Mouse (Mus musculus): ENCODE measurements at regions not wholly inside any gene's neighbourhood (a gene's known extent, or its start where the extent isn't known, plus 50 kb on each side); places are given as distances from the start of the nearest gene placed in this dataset.

DNA sequence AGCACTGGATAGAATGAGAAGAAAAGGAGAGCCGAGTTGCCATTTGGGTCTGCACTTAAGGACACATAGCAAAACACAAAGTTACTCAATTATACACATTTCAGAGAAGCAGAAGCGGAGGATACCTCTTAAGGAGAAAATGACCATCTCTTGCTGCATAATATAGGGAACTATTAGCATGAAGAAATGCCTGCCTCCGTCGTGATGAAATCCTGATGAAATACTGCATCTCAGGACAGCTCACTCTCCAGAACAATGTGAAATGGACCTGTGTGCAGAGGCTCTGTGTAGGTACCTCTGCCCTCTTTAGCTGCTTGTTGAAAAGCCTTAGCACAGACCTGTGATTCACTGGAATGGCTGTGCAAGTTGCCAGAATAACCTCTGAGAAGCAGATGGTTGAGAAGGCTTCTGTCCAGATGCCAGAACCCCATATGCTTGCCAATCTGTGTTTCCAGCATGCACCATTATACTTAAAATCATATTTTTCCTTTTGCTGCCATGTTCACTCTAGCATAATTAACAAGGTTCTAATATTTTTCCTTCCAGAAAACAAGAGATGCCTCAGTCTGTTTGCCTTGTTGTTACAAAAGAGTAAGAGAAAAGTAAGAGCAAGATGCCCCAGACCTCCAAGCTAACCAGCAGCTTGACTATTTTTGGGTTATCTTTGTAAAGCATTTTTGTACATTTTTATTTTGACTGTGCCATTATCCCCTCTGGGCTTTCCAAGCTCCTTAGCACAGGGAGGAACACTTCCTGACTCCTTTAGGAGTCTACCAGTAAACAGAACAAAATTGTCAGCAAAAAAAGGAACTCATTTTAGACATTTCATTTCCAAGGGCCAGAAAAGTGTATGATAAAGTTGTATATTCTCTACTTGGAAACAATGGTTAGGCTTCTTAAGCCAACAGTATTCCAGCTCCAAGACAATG lies 259.0 kb downstream of the 1190002N15Rik start:
- DNase-seq (ENCODE audit: extremely low spot score in 1 of 2, low spot score in 1 of 2) = peak; percentile 62 to 83

DNA sequence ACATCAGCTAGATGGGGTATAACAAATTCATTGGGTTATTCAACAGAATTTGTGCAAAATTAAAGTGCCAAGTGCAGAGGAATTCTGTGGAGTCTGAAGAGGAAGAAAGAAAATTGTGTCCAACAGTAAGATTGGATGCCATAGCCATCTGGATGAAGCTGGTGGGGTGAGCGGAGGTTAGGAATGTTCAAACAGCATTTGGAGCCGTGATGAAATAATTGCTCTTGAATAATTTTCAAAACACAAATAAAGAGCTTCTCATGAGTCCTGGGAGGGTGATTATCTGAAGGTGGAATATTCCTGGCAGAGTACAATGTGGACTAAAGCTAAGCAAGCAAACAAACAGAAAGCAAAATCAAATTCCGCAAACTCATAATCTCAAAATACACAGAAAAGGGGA lies 260.8 kb downstream of the 1190002N15Rik start:
- no peak for DNase-seq (ENCODE audit: extremely low spot score in 1 of 2, low spot score in 1 of 2)

DNA sequence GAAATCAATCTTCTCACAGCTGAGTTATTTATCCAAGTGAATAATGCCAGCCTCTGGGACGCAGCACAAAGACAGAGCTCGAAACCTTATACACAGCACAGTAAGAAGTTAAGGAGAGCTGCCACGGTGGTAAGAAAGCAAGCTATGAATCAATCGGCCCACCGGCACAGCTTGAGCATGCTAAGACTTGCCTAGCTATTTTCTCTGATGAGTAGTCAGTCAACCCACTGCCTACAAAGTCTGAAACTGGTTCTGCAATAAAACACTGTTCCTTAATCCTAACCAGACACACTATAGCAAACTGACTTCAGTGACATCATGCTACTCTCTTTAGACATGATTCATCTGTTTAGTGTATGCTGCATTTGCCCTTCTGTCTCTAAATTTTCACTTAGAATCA lies 268.7 kb downstream of the 1190002N15Rik start:
- no peak for DNase-seq (ENCODE audit: extremely low spot score in 1 of 2, low spot score in 1 of 2)

DNA sequence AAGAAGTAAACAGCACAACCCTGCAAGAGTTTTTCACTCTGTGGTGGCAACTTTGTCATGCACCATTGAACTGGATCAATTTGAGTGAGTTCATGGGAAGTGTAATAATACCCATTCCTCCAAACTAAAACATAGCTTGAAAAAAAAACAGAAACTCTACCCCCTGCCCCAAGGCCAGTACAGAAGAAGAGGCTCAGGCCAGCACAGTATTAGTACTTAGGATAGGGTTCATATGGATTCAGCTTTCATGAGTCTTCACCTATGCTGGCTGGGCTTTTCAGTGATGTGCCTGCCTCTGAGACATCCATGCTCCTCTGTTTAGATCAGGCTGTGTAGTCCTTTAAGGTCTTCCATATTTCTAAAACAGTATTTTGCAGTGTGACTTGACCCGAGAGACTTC lies 270.6 kb downstream of the 1190002N15Rik start:
- no peak for DNase-seq (ENCODE audit: extremely low spot score in 1 of 2, low spot score in 1 of 2)

DNA sequence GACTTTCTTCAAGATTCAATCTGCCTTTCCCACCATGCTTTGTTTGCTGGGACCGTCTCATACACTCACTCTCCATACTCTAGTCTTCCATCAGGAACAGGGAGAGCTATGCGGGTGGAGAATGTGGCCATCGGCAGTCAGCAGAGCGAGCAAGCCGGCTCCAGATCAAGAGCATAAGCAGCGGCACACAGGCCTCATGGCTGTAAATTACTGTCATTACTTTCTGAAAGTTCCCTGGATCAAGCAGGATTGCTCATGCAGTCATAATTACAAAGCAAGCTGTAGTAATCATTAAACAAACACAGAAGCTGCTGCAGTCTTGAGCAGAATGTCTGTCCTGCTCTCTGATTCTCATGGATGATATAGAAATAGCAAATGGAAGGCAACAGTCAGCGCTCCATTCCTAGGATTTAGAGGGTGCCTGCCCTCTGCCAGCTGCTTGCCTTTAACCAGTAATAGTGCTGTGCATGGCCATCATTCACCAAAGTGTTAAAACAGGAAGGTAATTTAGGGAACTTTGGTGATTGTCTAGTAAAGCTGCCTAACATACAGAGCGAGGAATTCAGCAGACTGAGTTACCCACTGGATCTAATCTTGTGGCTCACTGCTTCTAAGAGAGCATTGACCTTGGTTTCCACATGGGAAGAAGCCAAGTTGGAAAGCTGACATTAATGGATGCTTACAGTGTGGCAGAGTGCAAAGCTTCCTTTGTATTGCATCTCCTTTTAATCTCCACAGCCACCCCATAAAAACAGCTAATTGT lies 298.2 kb downstream of the 1190002N15Rik start:
- no peak for DNase-seq (ENCODE audit: extremely low spot score in 1 of 2, low spot score in 1 of 2)

DNA sequence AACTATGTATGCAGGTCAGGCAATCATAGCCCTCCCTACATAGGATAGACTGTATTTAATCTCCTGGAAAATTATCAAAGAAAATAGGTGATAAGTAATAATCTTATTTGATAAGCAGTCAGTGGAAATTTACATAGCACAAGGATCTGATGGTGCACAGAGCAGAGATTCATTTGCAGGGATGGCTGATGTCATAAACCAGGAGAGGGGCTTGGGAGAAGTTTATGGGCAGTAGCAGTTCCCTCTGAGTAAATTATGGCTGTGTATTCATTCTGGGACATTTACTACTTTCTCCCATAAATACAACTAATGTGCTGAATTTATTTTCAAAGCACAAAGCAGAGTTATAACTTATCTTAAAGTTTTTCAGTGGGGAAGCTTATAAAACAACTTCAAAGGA lies 299.3 kb downstream of the 1190002N15Rik start:
- no peak for DNase-seq (ENCODE audit: extremely low spot score in 1 of 2, low spot score in 1 of 2)

DNA sequence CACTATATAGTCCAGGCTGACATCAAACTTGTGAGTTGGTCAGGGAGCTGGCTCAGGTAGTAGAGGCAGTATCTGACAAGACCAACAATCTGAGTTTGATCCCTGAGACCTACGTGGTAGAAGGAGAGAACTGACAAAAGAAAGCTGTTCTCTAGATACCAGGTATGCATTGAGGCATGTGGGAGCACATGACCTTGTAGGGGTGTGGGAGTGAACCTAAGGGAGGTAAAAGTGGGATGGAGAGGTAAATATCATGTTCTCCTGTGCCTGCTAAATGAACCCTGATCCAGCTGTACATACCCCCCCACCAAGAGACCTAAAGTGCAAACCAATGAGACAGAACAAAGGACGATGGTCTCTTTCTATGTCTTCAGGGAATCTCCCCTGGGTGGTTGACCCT lies 308.3 kb downstream of the 1190002N15Rik start:
- DNase-seq (ENCODE audit: extremely low spot score in 1 of 2, low spot score in 1 of 2) = no peak

DNA sequence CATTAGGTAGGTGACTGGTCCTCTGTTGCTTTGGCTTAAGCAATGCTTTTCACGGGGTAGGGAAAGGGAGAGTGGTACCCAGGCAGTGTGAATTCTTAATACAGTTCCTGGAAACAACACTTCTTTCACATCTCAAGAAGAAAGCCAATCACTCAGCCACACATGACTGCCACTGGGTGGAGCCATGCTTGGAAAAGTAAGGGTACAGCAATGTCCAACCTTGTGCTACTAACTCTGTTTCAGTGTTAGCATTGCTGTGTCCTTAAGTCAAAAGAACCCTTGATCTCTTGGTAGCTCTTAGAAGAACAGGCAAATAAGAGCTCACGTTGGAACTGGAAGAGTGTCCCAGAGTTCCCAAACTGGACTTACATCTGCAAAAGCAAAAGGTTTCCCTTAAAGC lies 318.8 kb downstream of the 1190002N15Rik start:
- DNase-seq (ENCODE audit: extremely low spot score in 1 of 2, low spot score in 1 of 2) = no peak

DNA sequence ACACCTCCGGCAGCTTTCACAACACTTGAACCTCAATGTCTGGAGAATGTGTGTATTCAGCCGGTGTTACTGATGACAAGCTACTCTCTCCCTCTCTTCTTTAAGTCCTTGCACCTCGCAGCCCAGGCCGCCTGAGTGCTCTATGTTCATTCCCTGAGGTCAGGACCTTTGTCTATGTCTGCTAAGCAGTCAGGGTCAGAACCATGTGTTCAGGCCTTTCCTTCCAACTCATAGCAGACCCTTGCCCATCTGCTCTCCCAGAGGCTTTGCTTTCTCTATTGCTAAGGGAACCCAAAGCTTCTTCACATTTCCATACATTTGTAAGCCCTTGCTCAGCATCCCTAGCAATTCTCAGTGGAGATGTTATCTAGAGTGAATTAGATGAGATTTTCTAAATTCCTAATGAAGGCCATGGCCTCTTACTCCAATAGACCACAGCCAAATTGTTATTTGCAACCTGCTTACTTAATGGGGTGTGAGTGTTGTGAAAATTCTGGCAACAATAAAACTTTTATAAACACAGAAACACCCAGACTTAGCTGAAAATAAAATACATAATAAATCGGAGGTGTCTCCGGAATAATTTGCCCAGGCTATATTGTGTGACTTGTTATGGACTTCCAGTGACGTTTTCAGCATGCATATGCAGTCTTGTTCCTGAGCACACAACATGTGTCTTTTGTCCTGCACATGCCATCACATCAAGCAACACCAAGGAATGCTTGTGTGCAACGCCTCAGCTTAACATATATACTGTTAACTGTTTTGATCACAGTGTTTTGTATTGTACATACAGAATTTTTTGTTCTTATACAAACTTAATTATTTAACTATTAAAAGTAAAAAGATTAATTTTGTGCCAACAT lies 321.2 kb downstream of the 1190002N15Rik start:
- DNase-seq (ENCODE audit: extremely low spot score in 1 of 2, low spot score in 1 of 2) = no peak

DNA sequence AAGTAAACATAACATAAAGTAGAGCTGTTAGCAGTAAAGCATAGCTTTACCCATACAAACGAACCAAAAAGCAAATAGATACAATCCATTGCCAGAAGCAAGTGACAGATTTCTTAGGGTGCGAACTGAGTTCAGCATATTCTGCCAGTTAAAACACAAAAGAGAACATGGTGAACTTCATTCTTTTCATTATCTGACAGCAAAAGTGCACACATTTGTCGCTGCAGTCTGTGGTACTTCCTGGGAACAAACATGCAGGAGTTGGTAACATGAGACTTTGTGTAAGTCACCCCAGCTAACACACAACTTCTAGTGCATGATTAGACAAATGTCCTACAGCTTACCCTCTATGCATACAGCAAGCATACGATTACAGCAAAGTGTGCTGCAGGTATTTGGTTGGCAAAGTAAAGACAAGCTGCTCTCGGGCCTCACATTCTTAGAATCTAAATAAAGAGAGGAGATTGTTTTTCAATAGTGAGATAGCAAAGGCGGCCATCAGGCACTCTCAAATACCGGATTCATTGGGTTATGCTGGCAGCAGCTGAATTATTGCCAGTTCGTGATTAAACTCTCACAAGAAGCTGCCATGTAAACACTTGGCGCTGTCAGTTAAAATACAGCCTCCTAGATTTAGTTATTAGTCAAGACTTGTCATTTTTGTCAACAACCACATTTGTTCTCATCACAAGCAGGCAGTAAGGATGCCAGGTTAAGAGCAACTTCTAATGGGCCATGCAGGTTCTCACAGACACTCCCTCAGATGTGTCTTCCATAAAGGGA lies 327.2 kb downstream of the 1190002N15Rik start:
- no peak for DNase-seq (ENCODE audit: extremely low spot score in 1 of 2, low spot score in 1 of 2)

DNA sequence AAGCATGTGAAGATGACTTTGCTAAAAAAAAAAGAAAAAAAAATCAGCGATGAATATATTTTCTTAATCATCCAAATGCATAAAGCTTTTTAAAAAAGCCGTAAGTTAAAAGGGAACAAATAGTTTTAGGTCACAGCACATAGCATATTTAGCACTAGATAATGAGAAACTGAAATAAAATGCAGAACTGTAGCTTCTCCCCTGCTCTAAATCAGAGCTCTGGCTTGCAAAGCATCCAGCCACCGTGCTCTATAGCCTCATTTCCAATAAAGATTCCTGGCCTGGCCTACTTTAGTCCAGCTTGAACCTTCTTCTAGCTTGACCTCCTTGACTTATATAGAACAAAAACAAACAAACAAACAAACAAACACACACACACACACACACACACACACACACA lies 328.9 kb downstream of the 1190002N15Rik start:
- DNase-seq (ENCODE audit: extremely low spot score in 1 of 2, low spot score in 1 of 2) = no peak

DNA sequence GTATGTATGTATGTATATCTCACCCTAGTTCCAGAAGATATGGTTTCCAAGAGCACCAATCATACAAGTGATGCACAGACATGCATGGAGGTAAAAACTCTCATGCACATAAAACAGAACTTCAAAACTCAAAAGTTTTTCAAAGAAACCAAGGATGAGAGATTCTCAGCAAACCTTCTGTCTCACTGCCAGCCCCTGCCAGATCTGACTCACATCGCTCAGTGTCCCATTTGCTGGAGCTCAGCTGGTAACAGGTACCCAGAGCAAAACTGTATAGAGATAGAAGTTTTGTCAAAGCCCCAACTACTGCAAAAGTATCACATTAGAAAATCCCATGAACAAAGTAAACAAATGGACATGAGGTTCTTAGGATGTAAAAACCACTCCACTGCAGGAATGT lies 337.0 kb downstream of the 1190002N15Rik start:
- no peak for DNase-seq (ENCODE audit: extremely low spot score in 1 of 2, low spot score in 1 of 2)

DNA sequence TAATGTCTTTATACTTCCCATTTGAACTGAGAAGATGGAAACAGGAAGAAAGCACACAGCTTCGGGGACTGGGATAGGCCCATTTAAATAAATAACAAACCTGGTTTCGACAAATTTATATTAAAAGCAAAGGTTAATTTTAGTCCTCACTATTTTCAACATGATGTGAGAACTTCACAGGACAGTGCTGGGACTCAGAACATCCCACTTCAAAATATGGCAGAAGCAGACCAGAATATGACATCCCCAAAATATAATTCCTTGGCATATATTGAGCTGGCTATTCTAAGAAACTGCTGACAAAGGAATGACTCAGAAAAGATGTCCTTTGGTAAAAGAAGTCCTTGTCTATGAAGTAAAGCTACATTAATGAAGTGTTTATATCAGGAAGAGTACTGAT lies 338.0 kb downstream of the 1190002N15Rik start:
- DNase-seq (ENCODE audit: extremely low spot score in 1 of 2, low spot score in 1 of 2) = peak; percentile 8 to 26

DNA sequence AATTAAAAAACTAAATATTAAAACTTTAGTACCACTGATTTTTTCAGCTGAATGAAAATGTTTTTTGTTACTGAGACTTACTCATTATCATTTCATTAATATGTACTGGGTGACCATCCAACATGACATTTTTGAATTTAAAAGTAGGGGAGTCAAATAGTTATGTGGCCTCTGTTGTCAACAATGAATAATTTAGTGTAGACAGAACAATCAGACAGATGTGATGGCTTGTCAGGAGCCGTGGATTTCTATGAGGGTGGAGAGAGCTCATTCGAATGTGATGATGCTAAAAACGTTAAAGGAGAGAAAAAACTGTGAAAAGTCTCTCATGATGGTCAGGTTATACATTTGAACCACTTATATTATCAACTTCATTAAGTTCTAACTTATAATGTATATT lies 346.8 kb downstream of the 1190002N15Rik start:
- DNase-seq (ENCODE audit: extremely low spot score in 1 of 2, low spot score in 1 of 2) = no peak

DNA sequence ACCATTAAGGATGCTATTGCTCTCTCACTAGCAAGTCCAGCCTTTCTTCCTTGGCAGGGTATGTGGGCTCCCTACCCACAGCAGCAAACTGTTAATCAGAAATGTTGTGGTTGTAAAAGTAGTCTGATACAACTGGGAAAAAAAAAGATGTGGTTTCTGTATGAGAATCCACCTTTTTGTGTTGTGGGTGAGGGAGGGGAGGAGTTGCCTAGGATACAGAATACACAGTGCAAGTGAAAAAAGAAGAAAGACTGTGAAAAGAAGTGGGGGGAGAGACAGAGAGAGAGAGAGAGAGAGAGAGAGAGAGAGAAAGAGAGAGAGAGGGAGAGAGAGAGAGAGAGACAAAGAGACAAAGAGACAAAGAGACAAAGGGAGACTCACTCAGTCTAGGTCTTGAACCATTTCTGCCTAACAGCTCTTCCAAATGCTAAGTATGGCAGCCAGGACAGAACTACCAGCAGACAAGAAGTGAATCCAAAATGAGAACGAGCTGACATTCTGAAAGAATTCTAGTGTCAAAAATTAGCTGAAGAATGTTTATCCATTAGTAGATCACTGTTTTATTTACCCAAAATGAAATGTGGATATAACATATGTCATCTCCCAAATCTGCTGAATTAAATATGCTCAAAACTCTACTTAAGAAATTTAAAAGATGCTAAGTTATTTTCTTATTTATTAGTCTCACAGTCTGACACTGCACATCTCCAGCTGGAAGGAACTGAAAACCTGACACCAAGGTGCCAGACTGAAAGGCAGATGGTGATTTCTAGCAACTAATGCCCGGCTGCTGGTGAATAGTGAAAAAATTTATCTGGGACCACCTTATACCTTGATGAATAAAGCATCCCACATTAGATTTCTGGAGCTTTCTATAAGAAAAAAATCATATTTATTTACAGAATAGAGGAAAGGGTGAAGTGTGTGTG lies 347.7 kb downstream of the 1190002N15Rik start:
- DNase-seq (ENCODE audit: extremely low spot score in 1 of 2, low spot score in 1 of 2) = no peak

DNA sequence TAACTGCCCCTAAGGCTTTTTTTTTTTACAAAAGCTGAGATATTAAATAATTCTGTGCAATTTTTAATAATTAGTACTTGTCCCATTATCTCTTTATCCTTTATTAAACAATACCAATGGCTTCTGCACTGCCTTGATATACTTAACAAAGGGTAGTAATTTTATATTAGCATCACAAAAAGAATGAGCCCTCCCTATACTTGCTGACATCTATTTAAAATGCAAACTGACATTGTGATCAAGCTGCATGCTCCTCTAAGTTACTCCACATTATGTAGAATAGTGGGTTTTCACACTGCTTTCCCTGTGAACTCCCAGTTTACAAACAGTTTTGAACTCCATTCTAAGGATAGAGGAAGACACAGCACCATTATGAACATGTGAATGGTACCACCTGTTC lies 349.8 kb downstream of the 1190002N15Rik start:
- DNase-seq (ENCODE audit: extremely low spot score in 1 of 2, low spot score in 1 of 2) = no peak

DNA sequence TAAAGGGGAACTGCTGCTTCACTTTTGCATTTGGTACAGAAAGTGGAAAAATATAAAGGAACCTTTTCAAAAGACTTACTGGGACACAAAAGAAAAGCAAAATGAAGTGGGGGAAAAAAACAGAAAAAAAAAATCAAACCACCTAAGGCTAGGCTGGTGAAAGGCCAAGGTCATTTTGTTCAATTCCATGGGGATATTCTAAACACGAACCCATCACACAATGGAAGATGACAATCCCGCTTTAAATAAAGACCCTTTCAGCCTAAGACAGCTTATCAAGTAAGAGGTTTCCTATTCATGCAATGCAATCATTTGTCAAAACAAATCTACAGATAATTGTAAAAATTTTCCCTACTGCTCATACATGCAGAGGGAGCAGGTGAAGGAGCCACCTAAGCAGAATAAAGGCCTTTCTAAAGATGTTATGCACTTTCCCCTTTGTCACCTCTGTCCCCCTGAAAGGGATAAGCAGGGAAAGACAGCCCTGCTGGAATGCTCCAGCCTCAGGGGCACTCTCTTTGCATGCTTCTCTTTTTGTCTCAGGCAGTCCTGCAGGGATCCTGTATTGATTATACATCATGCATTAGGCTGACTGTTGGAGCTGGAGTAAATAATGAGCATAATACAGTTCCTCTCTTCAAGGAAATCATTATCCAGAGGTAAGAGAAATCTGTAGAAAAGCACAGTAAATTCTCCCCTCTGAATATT lies 367.8 kb downstream of the 1190002N15Rik start:
- no peak for DNase-seq (ENCODE audit: extremely low spot score in 1 of 2, low spot score in 1 of 2)

DNA sequence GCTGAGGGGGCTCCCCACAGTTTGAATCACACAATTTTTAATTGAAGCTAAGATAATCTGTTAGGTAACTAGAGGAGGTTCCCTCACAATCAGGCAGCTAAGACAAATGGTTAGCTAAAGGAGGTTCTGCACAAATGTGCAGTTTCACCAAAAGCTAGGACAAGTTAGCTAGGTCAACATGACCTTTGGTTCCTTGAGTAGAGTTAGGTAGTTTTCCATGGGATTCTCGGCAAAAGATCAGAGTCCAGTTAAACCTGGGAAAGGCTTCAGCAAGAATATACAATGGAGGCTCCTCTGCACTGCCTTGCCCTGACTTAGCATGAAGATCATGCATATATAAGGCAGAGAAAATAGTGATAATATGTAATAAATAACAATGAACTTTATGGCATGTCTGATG lies 374.2 kb downstream of the 1190002N15Rik start:
- no peak for DNase-seq (ENCODE audit: extremely low spot score in 1 of 2, low spot score in 1 of 2)

Data from frontal cortex, adult 2 months (tissue).